Mouse (Mus musculus) T-helper 17 cell (primary cell): ENCODE data around the gene Pgpep1l.
"Not testable (repeated sequence)": the region's sequence is repeated elsewhere in the genome, so short reads cannot be mapped to it uniquely, and the experiment has no call there.

Experiments
- in situ Hi-C, 2 experiments: fragments of 300-600 bp; cut with MboI, MseI; formaldehyde crosslinking; loops; 1 replicate in 1 of 2; 2 replicates in 1 of 2; pipeline ENCODE4 v1.15.1; 2025; ENCODE audit warnings: high pct_unique_total_duplicates in 2 of 2

Gene Pgpep1l

GRCm38 (mm10) chr7:68283776-68284175, 19.7 kb upstream of the Pgpep1l start:
- in situ Hi-C loops = no loop called here

DNA sequence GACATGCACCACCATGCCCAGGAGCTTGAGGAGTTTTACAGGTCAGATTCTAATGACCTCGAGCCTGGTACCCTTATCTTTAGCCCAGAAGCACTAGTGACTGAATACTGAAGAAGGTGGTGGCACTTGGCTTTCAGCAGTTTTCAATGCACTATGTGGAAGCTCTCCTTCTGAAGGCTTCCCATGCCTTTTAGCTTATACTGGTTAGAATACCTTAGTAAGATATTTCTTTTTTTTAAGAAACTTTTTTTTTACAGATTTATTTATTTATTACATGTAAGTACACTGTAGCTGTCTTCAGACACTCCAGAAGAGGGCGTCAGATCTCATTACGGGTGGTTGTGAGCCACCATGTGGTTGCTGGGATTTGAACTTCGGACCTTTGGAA, 19.1 kb upstream of the Pgpep1l start:
- in situ Hi-C loops = not testable (repeated sequence)

GRCm38 (mm10) chr7:68282304-68283132, 18.5 kb upstream of the Pgpep1l start:
- in situ Hi-C loops = no loop called here

DNA sequence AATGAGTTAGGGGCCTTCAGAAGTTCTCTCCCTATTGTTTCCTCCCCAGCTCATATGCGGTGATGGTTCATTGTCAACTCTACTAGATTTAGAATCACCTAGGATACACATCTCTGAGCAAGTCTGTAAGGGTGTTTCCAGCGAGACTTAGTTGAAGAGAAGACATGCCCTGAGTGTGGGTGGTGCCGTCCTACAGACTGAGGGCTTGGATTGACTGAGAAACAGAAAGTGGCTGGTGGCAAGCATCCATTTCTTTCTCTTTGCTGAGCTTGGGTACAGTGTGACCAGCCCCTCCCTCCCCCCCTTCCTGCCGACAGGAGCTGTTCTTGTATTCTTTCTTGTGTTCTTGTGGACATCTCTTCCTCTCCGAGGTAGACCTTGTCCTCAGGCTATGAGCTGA, 17.3 kb upstream of the Pgpep1l start:
- in situ Hi-C loops = no loop called here

- in situ Hi-C loops = no loop called here
Observed at GRCm38 (mm10) chr7:68280352-68280869, 16.4 kb upstream of the Pgpep1l start.

DNA sequence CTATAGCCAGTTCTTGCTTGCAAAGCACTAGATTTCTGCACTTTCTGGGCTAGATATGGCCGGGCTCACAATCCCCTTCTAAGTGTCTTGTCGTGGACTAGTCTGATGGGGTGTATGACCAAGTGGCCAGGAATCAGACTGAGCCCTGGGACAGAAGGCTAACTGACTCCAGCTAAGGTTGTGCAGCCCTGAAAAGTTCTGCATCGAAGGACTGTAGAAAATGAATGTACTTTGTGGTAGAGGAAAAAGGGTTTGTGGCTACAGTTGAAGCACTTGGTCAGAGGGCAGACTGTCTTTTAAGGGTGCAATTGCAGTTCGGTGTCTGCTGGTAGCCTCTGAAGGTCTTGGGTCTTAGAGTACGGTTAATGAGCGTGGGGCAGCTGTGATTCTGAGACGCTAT, 15.4 kb upstream of the Pgpep1l start:
- in situ Hi-C loops = no loop called here

- in situ Hi-C loops = no loop called here
Observed at GRCm38 (mm10) chr7:68278908-68279307, 14.9 kb upstream of the Pgpep1l start.

GRCm38 (mm10) chr7:68278385-68278784, 14.4 kb upstream of the Pgpep1l start:
- in situ Hi-C loops = no loop called here

DNA sequence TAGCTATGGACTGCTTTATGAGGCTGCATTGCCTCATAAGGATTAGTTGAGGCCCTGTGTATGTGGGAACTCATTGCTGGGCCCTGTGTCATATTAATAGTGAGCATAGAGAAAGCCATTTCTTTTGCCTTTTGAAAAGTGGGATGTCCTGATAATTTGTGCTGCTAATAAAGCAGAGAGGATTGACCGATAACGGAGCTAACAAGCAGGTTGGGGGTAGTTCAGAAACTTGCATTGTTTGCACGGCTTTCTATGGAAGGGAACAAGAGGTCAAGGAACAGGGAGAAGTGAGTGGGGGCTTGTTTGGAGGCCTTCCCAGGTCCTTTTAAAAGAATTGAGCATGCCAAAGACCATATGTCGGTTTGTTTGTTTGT, 13.9 kb upstream of the Pgpep1l start:
- in situ Hi-C loops = no loop called here

- in situ Hi-C loops = no loop called here
Observed at GRCm38 (mm10) chr7:68277054-68277896, 13.2 kb upstream of the Pgpep1l start.

DNA sequence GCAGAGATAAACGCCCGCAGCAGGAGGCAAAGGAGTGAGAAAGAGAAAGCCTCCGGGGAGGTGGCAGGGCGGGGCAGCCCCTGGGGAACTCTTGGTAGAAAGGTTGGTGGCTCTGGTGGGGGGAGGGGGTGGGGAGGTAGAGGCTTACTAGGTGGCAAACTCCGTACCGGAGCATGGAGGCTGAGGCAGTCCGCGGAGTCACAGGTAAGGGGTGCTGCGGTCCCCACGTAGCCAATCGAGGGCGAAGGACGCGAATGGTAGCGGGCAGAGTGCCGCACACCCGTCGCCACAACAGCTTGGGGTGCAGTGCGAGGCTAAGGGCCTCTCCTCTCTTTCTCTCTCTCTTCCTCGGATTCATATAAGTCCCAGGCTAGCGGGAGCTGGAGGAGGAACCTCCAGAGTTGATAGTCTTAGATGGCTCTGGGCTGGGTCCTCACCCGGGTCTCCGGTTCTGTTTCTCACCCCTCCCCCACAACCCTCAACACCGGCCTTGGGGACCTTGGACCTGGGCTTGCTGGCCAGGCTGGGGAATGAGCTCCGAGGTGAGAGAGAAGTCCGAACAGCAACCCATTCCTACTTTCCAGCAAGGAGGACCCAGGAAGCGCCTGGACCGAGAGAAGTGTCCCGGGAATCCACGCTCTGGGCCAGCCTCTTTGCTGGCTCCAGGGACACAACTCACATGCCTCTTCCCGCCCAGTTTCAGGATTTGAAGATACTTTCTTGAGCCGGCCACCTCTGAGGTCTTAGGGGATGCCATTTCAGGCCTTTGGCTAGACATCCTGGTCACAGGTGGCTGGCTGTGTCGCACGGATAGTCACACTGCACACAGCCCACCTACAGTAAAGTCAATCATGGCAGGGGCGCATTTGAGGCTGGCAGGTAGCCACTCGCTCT, 12.1 kb upstream of the Pgpep1l start:
- in situ Hi-C loops = no loop called here

DNA sequence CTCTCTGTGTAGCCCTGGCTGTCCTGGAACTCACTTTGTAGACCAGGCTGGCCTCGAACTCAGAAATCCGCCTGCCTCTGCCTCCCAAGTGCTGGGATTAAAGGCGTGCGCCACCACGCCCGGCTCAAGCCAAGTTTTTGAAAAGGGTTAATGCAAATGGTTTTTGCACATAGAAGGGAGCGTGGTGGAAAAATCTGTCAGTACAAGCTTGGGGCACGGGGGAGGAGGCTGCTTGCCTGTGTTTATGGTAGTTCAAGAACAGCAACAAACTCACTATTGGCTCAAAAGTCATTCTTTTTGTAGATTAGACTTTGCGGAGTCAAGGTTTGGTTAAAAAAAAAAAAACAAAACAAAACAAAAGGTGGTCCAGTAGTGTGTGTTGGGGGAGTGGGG, 11.4 kb upstream of the Pgpep1l start:
- in situ Hi-C loops = not testable (repeated sequence)

- in situ Hi-C loops = no loop called here
Observed at GRCm38 (mm10) chr7:68274951-68275350, 10.9 kb upstream of the Pgpep1l start.

GRCm38 (mm10) chr7:68274218-68274617, 10.2 kb upstream of the Pgpep1l start:
- in situ Hi-C loops = no loop called here

GRCm38 (mm10) chr7:68273515-68273914, 9.5 kb upstream of the Pgpep1l start, which contains the start of gene Fam169b:
Gene Fam169b (plus strand): TSS chr7:68273839.
- in situ Hi-C loops = no loop called here

GRCm38 (mm10) chr7:68272607-68273006, 8.6 kb upstream of the Pgpep1l start:
- in situ Hi-C loops = no loop called here

GRCm38 (mm10) chr7:68271816-68272215, 7.8 kb upstream of the Pgpep1l start:
- in situ Hi-C loops = no loop called here

DNA sequence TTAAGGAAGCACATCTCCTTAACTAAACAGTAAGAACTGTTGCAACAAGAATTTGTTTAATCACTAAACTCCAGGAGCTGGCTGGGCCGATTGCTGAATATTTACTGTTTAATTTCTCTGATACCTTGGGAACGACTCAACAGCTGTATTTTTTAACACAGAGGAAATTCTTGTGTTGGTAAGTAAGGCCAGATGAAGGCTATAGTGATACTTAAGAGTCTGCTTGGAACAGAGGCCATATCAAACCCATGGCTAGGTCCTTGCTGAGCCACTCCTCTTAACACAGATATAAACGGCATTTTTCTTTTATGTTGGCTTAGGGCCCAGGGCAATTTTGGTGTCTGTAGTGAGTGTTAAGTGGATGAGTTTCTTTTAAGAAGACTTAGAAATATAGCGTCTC, 6.5 kb upstream of the Pgpep1l start:
- in situ Hi-C loops = no loop called here

GRCm38 (mm10) chr7:68266691-68267090, 2.7 kb upstream of the Pgpep1l start:
- in situ Hi-C loops = no loop called here

DNA sequence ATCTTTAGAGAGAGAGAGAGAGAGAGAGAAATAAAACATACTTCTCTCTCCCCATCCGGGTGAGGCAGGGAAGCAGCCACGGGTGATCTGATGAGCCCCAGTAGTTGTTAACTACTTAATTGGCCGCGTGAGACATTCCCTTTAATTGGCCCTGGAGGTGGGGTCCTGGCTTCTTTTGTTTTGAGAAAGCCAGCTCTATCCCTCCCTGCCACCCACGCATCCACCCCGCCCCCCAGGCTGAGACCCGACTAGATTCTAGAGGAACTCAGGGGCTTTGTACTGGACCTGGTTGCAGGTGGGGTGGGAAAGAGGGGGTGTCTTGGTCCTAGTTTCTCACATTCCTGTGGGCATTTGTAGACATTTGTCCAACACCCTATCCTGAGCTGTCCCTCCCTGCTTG, 1.4 kb upstream of the Pgpep1l start:
- in situ Hi-C loops = no loop called here

DNA sequence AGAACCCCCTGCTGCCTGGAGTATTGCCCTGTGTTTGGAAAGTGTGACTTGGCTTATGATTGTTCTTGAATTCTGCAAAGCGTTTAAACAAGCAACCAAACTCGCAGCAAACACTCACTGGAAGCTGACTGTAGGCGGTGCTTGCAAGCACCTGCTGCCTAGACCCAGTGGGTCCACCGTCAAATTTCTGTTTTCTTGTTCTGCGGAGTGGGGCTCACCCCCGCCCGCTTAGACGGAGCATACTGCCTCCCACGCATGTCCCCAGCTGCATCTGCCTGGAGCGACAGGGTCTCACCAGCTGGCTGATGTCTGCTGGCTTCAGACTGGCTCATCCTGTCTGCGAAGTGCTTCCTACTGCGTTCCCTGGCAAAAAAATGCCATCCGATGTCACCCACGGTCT, 498 bp upstream of the Pgpep1l start:
- in situ Hi-C loops = loop anchor here in 1 of 2 experiments (5.0 kb wide), 1 partner anchor 33 kb away; no protein-coding TSS in a partner anchor
